Mouse (Mus musculus) G1E-ER4 (cell line): Measurements from ENCODE around the gene BC029722. TPM values are rescaled to one million over a fixed set of nuclear protein-coding genes. Genes with fewer than 3 reads are reported as not detected.

Source experiments
- GATA1 ChIP-seq: IDR thresholded peaks from one replicate; pipeline ENCODE4 v1.8.0; 2012; ENCODE audit warnings: low read length, inconsistent platforms
- polyA plus RNA-seq: library from polyadenylated mRNA; stranded (reverse); fragments of >175 nt; gene quantifications from 2 replicates; pipeline ENCODE4 v1.2.3, GENCODE M21; 2012

The BC029722 gene
- polyA plus RNA-seq, 1 experiment = 52.9 TPM

- TF ChIP-seq GATA1 = no peak
Observed at GRCm38 (mm10) chr2:155825904-155826629, 6.8 kb upstream of the BC029722 start.

- TF ChIP-seq GATA1 = no peak
Observed at GRCm38 (mm10) chr2:155823722-155824121, 4.5 kb upstream of the BC029722 start.

GRCm38 (mm10) chr2:155820779-155821178 lies 1.6 kb upstream of the BC029722 start:
- no peak for TF ChIP-seq GATA1

- no peak for TF ChIP-seq GATA1
Observed at GRCm38 (mm10) chr2:155819449-155820251, 424 bp upstream of the BC029722 start.

- no peak for TF ChIP-seq GATA1
Observed at GRCm38 (mm10) chr2:155818596-155819391, 432 bp downstream of the BC029722 start.

GRCm38 (mm10) chr2:155817301-155818245 lies 1.7 kb downstream of the BC029722 start:
- no peak for TF ChIP-seq GATA1

GRCm38 (mm10) chr2:155816179-155816578 lies 3.0 kb downstream of the BC029722 start:
- TF ChIP-seq GATA1 = no peak

- no peak for TF ChIP-seq GATA1
Observed at GRCm38 (mm10) chr2:155814829-155815228, 4.4 kb downstream of the BC029722 start.

- no peak for TF ChIP-seq GATA1
Observed at GRCm38 (mm10) chr2:155812637-155813036, 6.6 kb downstream of the BC029722 start.

- TF ChIP-seq GATA1 = no peak
Observed at GRCm38 (mm10) chr2:155811821-155812396, 7.3 kb downstream of the BC029722 start.

- no peak for TF ChIP-seq GATA1
Observed at GRCm38 (mm10) chr2:155809620-155810019, 9.6 kb downstream of the BC029722 start.

- no peak for TF ChIP-seq GATA1
Observed at GRCm38 (mm10) chr2:155807408-155807807, 11.8 kb downstream of the BC029722 start.

- no peak for TF ChIP-seq GATA1
Observed at GRCm38 (mm10) chr2:155806548-155806947, 12.7 kb downstream of the BC029722 start.

GRCm38 (mm10) chr2:155805925-155806255 lies 13.3 kb downstream of the BC029722 start:
- TF ChIP-seq GATA1 = no peak
